Mouse (Mus musculus) retina, postnatal 1 day (tissue): ENCODE results near the gene Gm17018.

ENCODE experiments used
- DNase-seq: peaks from one replicate; pipeline ENCODE4 v3.0.0-alpha.2; 2012

Gene Gm17018

DNA sequence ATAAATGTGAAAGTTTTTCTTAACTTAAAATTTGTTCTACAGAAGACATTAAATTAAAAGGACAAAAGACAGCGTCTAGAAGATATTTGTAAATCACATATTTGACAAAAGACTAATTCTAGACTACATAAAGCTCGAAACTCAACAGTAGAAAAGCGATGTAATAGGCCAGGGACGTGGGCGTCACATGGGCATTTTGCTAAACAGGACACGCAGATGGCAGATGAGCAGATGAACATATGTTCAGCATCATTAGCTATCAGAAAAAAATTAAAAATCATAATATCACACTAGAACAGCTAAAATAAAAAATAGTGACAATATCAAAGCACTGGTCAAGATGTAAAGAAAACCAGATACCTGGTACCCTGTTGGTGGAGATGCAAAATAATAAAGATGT is 29.3 kb downstream of the Gm17018 start:
- no peak for DNase-seq

DNA sequence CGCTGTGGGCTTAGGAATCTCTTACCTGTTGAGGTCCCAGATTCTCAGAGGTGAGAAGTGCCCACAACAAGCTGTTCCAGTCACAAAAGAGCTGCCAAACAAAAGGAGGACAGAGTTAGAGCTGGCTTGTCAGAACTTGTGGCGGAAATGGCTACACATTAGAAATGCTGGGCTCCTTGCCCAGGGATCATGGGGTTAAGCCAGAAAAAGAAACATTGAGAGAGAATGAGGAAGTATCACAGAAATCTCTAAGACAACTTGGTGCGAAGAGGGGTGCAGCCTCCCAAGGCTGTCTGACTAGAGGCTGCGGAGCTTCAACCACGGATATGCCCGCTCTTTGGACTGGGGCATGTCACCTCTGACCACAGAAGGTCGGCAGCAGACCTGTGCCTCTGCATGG is 31.3 kb downstream of the Gm17018 start:
- DNase-seq = no peak

DNA sequence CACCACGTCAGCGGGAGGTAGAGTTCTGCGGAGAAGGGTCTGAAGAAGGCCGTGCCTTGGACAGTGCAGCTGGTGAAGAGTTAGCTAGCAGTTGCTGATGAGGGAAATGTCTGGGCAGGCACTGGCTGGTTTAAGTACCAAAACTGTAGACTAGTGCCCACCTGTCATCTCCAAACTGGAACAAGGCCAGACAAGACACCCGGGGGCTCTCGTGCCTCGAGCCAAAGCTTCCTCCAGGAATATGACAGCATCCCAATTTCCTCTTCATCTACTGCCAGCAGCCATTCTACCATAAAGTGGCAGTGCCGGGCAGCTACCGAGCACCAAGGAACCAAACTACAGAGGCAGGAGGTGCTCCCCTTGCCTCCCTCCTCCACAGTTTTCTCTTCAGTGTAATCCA is 32.5 kb downstream of the Gm17018 start:
- no peak for DNase-seq

DNA sequence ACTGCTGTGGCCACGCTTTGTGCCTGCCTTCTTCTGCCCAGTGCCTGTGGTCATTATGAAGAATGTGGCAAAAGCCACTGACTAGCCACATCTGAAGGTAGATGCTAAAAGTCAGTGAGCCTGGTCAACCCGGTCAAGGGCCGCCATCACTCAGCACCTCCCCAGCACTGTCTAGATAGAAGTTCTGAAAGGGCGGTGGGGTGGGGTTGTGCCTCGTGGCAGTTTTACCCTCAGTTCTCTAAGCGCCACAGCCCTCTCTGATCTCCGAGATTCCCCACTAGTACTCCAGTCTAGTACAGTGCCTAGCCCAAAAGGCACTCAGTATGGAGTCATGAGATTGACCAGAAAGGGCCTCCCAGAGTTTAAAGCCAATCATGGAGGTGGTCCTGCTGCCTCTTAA is 33.7 kb downstream of the Gm17018 start:
- no peak for DNase-seq

DNA sequence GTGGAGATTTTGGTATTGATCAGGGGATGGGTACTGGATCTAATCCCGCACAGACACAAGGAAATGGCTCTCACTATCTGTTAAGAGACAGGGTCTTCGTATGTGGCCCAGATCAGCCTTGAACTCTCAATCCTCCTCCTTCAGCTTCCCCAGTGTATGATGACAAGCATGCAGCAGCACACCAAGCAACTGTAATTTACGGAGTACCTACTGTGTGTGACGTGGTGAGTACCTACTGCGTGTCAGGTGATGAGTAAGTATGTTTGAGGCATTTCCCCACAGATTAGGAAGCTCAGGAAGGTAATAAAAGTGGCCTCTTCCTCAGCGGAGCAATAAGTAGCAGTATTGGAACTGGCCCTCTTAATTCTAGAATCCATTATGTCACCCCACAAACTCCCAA is 35.1 kb downstream of the Gm17018 start:
- no peak for DNase-seq

DNA sequence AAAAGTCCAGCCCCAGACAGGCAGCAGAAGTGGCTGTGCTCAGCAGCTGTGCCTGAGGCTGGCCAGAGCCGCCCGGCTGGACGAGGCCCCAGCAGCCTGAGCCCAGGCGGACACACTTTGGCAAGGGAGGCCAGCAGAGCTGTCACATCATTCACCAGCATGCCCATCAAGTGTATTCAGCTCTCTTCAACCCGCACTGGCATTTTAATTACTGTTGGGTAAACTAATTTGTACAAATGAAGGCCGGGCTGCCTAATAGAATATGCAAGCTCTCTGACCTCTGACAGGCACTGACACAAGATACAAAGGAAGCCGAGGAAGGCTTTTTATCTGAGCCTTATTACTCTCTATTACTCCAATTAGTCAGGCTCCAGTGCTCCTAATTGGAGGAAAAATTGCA is 35.6 kb downstream of the Gm17018 start:
- DNase-seq = peak; percentile 99

DNA sequence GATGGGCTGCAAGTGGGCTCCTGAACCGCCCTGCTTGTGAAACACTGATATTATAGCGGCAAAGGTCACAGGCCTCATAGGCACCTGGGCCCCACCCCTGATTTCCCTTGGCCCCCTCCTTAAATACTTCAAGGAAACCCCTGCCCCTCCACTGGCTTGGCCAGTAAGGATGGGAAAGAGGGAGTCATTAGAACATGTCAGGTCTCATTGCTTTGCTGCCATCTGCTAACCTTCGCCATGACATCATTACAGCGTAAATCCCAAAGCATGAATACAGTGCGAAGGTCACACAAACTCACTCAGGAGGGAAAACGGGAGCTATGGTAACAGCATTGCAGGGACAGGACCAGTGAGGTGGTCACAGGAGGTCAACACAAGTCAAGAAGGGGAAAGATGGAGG is 36.0 kb downstream of the Gm17018 start:
- no peak for DNase-seq

DNA sequence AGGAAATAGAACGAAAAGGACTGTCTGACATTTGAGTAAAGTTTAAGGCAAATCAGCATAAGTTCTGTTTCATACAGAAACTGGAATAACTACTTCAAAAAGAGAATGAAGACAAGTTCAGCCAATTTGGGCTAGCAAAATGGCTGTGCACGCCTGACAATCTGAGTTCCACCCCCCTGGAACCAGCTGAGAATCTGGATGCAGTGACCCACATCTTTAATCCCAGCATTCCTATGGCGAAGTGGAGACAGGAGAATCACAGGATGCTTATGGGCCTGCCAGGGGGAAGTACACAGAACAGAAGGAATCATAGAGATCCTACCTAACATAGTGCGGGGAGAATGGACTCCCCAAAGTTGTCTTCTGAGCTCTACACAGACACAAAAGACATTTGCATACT is 36.7 kb downstream of the Gm17018 start:
- DNase-seq = peak; percentile 73

DNA sequence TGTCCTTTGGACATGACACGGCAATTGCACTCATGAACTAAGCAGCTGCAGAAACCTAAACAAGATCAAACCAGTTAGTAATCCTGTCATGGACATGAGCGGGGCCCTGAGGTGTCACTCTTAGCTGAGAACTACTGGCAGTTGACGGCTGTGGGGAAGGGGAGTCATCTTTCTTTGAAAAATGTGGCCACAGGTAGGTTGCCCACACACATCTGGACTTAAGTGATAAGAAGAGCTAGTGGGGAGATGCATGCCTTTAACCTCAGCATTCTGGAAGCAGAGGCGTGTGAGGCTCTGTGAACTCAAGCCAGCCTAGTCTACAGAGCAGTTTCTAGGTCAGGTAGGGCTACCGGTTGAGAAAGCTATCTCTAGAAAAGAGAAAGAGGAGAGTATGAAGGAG is 42.2 kb downstream of the Gm17018 start:
- DNase-seq = no peak

DNA sequence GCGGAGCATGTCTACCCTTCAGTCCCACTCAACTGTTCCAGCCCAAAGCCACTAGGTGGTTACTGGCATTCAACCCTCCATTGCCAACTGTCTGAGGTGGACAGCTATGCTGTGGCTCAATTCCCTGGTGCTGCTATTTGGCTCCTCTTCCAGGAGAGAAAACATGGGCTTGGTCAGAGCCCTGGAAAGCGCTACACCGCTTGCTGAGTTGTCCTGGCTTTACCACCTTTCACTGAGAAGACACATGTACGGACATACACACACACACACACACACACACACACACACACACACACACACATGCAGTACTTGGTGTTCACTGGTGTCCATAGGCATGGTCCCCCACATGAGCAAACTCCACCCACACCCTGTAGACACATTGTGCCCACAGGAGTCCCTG is 46.3 kb downstream of the Gm17018 start:
- DNase-seq = no peak

DNA sequence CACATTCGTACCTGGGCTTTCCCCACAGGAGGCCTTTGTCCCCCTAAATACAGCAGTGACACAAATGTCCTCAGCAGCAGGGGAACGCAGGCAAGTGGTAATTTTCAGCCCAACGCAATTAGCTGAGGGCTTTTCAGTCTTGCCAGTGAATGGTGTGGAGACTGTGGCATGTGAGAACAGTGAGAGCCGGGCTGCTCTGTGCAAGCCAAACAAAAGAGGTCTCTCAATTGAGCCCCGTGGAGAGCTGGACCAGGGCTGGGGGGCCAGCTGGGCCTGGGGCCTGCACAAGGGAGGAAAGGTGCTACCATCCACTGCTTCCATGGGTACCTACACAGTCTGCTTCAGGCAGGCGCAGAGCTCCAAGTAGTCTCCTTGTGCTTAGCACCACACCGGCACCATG is 47.1 kb downstream of the Gm17018 start:
- DNase-seq = peak; percentile 54

DNA sequence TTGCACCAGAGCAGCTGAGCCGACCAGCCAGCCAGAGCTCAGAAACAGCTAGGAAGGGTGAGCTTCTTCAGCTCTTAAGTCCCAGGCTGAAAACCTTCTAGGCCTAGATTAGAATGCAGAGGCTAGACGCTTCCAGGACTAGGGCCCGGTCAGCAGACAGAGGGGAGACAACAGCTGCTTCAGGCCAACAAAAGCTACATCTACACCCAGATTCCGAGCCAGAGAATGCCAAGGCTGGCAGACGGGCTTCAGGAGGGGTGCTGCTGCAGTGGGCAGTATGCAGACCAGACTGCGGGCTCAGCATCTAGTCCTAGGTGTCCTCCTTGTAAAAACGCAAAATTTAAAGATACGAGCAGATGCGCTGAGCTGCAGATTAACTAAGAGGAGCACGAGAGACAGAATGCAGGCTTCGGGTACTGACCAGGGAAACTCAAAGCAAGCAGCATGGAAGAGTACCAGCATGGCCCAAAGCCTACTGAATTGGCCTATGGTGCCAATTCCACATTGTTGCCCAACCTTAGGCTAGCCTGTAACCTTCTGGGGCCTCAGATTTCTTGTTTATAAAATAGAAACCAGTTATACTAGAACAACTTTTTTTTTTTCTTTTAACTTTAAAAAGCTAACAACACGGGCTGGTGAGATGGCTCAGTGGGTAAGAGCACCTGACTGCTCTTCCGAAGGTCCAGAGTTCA is 48.4 kb downstream of the Gm17018 start:
- DNase-seq = no peak

DNA sequence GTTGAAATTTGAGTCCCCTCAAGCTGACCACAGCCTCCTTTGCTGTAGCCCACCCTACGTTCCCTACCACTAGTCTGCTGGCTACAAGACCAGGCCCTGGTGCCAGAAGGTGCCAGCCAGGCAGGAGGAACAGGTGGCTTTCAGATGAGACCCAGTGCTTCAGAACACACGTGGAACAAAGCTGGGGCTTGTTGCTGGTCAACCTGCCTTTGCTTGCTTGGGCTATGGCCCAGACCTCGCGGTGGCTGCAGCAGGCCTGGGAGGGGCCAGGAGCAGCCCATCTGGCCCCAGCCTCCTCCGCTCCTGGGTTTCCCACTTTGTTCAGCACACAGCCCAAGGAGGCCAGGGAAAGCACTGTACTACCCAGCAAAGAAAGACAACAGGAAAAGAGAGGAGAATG is 50.4 kb downstream of the Gm17018 start:
- DNase-seq = no peak

DNA sequence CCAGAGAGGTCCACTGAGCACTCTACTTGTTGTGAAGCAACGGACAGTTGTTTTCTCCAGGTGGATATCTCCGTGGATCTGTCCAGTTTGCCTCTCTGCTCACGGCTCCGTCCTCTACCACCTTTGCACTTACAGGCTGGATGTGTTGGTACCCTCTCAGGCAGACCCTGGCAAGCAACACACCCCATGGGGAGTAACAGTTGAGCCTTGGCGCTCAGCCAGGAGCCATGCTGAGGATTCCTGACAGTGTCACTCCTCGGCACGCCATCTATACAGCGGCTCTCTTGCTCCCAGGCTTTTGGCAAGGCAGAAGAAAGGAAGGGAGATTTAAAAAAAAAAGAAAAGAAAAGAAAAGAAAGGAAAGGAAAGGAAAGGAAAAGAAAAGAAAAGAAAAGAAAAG is 54.0 kb downstream of the Gm17018 start:
- DNase-seq = peak; percentile 71

DNA sequence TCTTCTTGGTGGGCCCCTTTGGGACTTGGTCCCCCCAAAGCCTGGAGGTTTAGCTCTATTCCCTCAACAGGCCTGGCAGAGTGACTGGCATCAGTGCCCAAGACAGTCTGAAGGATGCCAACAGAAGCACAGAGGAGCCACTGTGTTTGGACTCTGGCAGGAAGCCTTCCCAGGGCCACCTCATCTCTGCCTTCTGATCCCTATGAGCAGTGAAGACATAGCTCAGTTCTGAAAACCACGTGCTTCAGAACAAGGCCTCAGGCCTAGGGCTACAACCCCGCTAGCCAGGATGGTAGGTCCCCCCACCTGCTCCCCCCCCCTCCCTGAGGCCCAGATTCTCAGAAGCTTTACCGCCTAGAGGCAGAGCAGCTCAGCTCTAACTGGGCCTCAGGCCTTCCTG is 54.5 kb downstream of the Gm17018 start:
- peak; percentile 50 for DNase-seq

DNA sequence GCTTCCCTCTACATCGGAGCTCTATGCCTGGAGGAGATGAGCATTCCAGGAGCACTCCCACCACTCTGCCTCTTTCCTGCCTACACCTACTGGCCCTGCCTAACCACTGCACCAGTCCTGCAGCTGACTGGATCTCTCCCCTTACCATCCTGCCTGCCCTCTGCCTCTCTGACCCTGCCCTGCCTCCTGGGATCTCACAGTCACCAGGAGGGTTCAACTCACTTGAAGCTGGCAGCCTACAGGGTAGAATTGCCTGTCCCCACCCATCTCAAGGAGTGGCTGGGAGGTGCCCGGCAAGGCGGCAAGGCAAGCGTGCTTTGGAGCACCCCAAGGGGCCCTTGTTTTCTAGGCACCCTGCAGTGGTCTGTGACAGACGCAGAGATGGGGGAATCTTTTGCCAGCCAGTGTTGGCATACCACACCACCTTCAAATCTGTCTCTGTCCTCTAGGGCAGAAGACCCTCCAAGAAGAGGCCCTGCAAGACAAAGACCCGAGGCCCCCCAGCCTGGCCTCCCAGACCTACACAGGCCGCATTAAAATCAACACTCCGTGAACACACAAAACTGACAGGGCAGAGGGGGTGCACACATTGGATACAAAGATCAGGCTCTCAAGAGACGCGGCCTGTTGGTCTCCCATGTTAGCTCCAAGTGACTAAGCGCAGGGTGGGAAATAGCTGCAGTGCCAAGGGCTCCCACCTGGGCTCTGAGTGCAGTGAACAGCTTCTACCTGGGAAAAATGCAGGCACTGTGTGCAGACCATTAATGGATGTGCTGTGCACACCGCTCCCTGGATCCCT is 55.2 kb downstream of the Gm17018 start:
- DNase-seq = peak; percentile 89

DNA sequence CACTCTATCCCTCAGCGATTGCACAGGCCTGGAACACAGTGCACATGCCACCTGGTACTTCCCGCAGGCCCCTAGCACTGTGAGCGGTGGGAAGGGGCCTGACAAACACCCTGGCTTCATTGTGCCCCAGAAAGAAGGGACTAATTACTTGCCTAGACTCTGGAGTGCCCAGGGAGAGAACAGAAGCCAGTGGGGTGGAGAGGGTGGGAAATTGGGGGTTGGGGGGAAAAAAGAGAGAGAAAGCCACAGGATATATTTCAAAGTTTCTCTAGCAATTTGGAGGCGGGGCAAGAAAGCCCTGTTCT is 55.8 kb downstream of the Gm17018 start:
- peak; percentile 81 for DNase-seq

DNA sequence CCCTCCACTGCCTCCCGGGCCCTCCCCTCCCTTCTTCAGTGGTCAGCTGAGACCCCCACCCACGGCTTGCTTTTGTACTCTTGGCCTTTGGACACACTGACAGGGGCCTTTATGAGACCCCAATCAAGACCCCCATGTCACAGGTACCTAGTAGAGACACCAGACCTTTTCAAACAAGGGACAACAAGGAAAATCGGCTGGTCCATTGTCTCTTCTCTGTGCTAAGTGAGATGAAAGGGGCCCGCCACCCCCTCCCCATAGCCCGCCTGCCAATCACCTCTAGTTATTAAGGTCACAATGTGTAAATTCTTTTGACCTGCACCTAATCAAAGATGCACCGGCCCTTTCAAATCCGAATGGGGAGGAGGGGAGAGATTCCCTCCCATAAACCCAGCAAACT is 56.3 kb downstream of the Gm17018 start:
- peak; percentile 56 for DNase-seq

DNA sequence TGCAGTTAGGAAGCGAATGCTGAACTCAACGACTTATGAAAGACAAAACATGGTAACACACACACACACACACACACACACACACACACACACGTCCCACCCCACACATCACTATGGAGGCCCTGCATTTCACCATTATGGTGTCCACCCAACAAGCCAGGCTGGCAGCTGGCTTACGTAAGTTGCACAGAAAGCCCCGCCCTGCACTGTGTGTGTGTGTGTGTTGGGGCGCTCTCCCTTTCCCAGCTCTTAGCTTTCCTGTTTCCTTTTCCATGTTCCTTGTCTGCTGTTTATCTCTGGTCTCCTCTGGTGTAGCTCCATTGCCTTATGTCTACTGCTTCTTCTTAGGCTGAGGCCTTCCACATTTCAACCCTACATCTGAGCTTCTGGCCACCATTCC is 57.8 kb downstream of the Gm17018 start:
- no peak for DNase-seq

DNA sequence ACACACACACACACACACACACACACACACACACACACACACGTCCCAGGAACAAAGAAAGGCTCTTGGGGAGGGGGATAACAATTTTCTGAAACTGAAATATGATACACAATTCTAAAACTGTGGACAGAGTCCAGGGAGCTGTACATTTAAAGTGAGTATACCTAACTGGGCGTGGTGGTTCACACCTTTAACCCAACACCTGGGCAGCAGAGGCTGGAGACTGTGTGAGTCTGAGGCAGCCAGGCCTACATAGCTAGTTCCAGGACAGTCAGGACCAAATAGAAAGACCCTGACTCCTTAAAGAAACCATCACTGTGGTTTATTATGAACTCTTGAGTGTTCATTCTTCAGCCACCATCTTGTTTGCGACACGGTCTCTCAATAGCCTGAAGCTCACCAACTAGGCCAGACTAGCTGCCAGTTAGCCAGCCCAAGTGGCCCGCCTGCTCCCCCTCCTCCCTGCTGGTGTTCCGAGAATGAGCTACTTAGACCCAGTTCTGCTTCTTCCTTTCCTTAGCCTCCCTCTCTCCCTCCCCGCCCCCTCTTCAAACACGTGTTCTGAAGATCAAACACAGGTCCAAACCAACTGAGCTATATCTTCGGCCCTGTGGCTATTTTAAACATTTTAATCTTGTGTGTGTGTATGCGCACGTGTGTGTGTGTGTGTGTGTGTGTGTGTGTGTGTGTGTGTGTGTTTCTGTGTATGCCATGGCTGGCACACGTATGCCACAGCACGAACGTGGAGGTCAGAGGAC is 59.5 kb downstream of the Gm17018 start:
- DNase-seq = no peak

DNA sequence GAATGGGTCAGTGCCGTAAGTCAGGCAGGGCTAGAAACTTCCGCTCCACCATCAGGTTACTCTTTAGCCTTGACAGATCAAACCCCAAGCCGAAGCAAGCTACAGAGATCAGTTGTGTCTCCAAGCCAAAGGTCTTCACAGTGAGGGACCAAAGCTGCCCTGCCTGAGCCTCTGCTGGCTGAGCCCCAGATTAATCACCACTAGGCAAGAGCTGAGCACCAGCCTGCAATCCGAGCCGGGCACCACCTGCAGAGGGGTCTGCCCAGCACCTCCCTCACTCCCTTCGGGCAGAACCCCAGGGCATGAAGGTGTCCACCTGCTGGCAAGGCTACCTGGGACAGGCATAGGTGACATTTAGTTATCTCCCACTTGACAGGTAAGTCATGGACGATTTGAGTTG is 60.6 kb downstream of the Gm17018 start:
- no peak for DNase-seq

DNA sequence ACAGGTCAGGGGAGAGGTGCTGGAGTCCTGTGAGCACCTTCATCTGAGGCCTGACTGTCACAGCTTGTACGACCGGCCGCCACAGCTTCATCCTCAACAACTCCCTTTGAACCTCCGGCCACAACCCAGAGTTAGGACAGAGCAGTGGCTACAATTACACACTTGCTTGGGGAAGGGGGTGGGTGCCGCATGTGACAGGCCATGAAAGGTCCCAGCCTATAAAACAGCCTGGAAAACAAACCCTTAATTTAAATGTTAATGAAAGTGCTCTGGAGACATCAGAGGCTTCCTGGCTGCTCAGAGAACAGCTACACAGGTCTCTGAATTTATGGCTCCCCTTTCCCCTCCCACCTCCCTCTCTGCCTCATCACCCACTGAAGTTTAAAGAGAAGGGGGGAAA is 61.7 kb downstream of the Gm17018 start:
- no peak for DNase-seq

DNA sequence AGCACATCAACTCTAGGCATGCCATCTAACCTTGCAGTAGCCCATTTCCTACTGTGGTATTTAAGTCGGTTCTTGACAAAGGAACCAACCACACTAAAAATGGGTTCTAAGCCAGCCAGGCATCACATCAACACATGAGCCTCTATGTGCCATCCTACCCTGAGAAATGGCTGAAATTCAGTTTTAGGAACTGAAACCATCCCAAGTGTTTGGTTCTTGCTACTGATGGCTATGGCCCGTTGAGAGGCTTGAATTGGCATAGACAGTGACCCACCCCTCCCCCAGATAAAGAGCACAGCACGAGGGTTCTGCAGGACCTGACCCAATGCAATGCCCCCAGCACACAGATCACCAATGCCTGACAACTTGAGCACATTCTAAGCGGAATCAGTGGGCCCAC is 63.3 kb downstream of the Gm17018 start:
- no peak for DNase-seq

DNA sequence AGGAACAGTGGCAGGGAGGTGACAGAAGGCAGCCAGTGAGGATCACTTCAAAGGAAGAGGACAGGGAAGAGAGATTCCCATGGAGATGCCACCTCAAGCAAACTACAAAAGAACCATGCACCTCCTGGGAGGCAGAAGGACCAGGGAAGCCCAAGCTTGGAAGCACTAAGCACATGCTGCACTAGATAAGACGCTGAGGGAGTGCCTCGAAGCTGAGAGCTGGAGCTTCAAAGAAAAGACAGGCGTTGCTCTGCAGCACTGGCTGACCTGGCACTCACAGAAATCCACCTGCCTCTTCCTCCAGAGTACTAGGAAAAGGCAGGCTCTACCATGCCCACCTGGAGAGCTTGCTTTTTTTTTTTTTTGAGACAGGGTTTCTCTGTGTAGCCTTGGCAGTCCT is 66.6 kb downstream of the Gm17018 start:
- DNase-seq = no peak
